Mouse (Mus musculus) right cerebral cortex, postnatal 4 days (tissue): Measurements from ENCODE around the gene Rbp7.
"Not testable (repeated sequence)": the region's sequence is repeated elsewhere in the genome, so short reads cannot be mapped to it uniquely, and the experiment has no call there.

Source experiments
- DNase-seq: peaks from one replicate; pipeline ENCODE4 v3.0.0-alpha.2; 2022

Gene Rbp7

DNA sequence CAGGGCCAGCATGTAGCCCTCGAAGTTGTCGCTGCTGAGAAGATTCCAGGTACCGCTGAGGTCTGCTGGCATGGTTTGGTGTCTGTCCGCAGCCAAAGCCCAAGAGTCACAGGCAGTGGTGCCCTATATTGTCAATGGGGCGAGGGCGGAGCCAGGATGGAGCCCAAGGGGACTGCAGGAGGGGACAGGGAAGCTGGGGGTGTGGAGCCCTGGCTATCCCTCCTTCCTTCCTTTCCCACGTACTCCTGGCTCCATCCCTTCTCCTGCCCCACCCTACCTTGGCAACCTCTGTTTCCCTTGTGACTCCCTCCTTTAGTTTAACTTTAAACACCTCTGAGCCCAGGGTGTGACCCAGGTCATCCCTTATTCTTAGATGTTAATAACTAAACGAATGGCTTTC lies at the start of gene Rbp7:
Gene Rbp7, minus strand, starts transcription at position 100 of the 400 bp plus-strand sequence.
- DNase-seq = no peak

DNA sequence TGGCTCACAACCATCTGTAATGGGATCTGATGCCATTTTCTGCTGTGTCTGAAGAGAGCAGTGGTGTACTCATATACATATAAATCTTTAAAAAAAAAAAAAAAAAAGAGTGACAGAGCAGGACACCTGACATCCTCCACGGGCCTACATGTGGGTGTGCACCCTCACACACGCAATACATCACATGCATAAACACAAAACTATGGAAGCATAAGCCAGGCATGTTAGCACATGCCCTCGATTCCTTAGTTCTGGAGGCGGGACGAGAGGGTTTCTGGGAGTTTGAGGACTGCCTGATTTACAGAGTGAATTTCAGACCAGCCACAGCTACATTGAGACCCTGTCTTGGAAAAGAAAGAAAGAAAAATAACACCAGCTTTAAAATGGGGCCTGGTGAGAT lies 49.6 kb upstream of the Rbp7 start:
- DNase-seq = no peak

DNA sequence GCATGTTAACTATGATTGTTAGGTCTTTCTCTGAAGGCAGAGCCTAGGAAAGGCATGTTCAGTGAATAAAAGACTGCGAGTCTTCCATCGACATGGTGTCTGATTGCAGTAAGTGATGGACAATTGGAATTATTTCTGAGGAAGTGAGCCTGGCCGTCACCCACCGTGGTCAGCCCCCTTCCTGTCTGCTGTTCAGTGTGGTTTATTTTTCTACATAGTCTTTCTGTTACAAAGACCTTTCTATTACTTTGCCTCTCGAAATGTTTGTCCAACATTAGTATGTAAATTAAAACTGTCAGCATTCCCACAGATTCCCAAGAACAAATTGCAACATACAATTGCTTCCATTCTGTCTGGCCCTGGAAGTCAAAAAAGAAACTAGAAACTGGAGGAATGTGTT lies 45.0 kb upstream of the Rbp7 start:
- DNase-seq = no peak

GRCm38 (mm10) chr4:149498901-149499300 lies 44.1 kb upstream of the Rbp7 start:
- DNase-seq = no peak

DNA sequence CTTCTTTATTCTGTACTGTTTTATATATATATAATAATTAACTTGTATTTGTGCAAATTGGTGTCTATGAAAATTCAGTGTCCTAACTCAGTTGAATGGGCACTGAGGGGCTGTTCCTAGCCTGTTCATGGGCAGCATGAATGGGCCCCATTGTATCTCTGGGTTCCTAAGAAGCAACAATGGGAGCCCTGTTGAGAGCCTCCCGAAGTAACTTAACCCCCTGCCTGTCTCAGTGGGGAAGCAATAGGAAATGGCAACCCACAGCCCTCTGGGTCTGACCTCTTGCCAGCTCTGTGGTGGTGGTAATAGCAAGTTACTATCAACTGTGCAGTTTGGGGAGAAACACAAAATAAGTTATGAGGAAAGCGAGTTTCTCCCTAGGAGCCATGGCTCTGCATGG lies 41.8 kb upstream of the Rbp7 start:
- peak; percentile 10 for DNase-seq

DNA sequence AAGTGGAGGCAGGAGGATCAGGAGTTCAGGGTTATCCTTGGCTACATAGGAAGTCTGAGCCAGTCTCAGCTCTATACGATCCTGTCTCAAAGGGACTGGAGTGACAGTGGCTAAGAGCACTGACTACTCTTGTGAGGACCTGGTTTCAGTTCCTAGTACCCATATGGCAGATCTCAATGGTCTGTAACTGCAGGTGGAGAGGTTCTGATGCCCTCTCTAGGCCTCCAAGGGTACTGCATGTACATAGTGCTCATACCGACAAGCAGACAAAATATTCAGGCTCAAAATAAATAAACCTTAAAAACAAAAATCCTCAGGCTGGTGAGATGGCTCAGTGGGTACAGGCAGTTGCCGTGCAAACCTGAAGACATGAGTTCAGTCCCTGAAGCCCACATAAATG lies 36.4 kb upstream of the Rbp7 start:
- no peak for DNase-seq

DNA sequence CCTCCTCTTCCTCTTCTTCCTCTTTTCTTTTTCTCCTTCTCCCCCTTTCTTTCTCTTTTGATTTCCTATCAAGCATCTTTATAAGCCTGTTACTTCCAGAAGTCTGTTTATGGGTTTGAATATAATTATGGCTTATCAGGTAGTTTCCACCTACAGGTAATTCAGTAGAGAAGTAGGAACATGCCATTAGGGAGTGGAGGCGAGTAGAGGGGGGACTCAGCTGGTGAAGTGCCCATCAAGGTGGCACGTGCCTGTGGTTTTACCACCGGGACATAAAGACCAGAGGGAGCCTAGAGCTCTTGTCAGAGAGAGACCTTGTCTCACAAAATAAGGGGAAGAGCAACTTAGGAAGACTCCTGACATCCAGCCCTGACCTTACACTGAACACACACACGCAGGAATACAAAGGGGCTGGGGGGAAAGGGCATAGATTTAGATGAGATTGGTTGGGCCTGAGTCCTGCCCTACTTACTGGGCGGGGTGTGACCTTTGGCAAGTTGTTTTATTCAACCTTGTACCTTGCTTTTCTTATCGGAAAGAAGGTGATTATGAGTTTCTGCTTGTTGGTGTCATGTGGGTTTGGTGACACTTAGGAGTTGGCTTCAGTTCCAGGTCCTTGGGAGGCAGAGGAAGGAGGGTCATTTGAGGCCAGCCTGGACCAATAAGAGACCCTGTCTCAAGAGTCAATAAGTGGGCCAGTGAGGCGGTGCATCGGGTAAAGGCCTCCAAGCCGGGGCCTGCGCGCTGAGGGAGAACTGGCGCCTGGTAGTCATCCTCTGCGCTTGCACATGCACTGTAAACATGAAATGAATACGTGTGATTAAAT lies 34.9 kb upstream of the Rbp7 start:
- DNase-seq = no peak

GRCm38 (mm10) chr4:149487729-149488128 lies 33.0 kb upstream of the Rbp7 start:
- DNase-seq = no peak

- no peak for DNase-seq
These were observed 31.0 kb upstream of the Rbp7 start for GRCm38 (mm10) chr4:149485825-149486206.

DNA sequence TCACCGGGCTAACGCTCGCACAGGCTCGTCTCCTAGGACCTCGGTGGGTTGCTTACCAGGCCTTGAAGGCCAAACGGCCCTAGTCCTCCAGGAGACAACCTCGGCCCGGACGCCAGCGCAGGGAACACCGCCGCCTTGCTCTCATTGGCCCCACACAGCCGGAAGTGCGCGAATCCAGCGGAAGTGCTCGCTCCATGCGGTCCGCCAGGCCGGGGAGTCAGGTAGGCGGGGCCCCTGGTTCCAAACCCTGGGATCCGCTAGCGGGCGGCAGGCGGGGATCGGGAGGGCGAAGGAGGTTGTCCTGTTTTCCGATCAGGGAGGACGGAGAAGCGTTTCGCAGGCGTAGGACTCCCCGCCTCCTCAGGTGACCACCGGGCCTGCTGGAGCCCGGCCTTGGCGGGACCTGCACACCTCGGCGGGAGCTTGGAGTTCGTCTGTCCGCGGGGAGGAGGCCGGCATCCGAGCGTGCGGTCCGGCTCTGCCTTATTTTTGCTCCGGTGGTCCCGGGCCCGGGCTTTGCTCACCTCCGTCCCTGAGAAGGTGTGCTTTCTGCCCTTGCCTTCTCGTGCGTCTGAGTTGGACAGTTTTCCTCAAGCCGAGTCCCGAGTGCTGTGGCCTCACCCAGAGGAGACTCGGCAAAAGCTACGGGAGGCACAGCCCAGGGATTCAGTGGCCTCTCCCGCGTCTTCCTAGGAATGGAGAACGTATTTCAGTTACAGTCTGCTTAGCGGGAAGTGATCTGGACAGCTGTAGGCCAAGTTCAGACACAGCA lies 30.5 kb upstream of the Rbp7 start, which contains the start of the genes Nmnat1 and Lzic:
Gene Nmnat1, minus strand, starts transcription at position 150 of the 772 bp plus-strand sequence.
Gene Lzic, plus strand, starts transcription at position 177 of the 772 bp plus-strand sequence.
- DNase-seq = peak; percentile 94

- no peak for DNase-seq
These were observed 29.8 kb upstream of the Rbp7 start for GRCm38 (mm10) chr4:149484566-149484965.

DNA sequence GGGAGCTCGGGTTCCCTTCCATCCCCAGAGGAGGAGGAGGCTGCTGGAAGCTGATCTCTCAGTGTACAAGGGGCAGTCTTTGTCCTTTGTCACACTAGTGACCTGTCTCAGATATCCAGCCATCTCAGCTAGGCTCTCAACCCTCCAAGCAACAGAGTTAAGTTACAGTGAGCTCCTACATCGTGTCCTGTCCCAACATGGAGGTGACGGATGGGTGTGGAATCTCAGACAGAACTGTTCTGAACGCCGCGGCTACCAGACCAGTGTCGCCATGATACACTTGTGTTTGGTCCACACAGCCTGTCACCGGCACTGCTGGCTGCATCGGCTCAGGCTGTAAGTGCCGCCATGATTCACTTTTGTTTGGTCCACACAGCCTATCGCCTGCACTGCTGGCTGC lies 22.3 kb upstream of the Rbp7 start, which contains the start of gene Tmem274:
Gene Tmem274, plus strand, starts transcription at position 301 of the 400 bp plus-strand sequence.
- no peak for DNase-seq

DNA sequence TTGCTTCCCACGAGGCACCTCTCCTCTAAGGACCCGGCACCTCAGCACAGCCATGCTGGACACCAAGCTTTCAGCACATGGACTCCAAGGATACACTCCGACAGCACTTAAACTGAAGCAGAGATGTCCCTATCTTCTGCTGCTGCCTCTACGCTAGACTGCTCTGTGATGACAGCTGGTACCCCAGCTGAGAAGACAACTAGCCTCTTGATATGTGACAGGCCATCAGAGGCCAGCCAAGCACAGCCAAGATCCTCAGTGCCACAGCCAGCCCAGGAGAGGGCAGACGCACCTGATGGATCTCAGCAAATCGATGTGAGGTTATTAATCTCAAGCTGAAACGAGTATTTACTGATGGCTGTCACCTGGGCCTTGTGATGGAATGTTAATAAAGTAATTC lies 20.3 kb upstream of the Rbp7 start:
- no peak for DNase-seq

- DNase-seq = no peak
These were observed 14.8 kb upstream of the Rbp7 start for GRCm38 (mm10) chr4:149469557-149469956.

DNA sequence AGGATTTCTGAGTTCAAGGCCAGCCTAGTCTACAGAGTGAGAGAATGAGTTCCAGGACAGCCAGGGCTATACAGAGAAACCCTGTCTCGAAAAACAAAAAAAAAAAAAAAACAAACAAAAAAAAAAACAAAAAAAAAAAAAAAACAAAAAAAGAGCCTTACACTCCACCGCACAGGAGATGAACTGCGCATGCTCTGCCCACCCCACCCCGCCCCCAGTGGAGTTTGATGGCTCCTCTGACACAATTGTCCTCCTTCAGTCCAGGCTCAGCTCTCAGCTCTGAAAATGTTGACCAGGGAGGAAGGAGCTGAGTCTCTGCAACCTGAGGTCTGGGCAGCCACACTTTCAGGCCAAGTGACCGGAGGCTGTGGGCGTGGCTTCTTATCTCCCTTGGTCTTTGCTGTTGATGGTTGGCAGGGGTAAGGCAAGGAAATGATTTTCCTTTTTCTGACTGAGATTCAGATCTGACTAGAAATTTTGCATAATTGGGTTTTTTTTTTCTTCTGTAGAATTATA lies 8.7 kb upstream of the Rbp7 start:
- no peak for DNase-seq

DNA sequence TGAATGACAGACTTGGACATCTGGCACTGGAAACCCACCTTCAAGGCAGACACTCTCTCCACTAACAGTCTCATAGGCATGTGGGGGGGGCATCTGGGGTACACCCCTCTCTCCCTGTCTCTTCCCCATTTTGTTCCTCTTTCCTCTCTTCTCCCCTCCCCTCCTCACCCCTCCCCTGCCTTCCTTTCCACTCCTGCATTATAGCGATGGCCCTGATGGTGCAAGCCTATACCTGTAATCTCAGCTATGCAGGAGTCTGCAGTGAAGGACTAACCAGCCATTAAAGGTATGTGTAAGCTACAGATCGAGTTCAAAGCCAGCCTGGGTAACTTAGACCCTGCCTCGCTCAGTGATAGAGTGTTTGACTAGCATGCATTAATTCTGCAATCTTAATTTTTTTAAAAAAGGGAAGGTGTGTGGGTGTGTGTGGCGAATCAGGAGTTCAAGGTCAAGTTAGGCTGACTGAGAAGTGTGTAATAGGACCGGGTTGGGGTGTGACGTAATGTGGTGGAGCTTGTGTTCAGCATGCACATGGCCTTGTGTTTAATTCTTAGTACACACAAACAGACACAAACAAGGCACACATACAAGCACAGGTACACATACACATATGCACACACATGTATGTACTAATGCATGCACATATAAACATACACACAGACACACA lies 7.7 kb upstream of the Rbp7 start:
- DNase-seq = no peak

GRCm38 (mm10) chr4:149461579-149462304 lies 7.0 kb upstream of the Rbp7 start:
- DNase-seq = no peak

DNA sequence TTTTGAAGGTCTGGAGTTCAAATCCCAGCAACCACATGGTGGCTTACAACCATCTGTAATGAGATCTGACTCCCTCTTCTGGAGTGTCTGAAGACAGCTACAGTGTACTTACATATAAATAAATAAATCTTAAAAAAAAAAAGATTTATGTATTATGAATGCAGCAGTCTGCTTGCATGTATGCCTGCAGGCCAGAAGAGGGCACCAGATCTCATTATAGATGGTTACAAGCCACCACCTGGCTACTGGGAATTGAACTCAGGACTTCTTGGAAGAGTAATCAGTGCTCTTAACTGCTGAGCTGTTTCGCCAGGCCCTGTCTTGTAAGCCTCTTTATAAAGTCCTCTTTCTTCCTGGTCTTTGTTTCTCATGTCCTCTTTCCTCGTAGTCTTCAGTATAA lies 5.7 kb upstream of the Rbp7 start:
- not testable (repeated sequence) for DNase-seq

DNA sequence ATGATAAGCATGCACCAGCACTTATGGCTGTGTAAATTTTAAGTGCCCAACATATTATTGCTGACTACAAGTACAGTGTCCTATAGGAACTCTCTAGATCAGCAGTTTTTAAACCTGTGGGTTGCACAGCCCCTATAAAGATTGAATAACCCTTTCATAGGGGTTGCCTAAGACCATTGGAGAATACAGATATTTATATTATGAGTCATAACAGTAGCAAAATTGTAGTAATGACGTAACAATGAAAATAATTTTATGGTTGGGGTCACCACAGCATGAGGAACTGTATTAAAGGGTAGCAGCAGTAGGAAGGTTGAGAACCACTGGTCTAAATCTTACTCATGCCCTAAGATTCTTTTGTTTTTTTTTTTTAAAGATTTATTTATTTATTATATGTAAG lies 4.6 kb upstream of the Rbp7 start:
- DNase-seq = no peak

GRCm38 (mm10) chr4:149458526-149458925 lies 3.7 kb upstream of the Rbp7 start:
- no peak for DNase-seq

DNA sequence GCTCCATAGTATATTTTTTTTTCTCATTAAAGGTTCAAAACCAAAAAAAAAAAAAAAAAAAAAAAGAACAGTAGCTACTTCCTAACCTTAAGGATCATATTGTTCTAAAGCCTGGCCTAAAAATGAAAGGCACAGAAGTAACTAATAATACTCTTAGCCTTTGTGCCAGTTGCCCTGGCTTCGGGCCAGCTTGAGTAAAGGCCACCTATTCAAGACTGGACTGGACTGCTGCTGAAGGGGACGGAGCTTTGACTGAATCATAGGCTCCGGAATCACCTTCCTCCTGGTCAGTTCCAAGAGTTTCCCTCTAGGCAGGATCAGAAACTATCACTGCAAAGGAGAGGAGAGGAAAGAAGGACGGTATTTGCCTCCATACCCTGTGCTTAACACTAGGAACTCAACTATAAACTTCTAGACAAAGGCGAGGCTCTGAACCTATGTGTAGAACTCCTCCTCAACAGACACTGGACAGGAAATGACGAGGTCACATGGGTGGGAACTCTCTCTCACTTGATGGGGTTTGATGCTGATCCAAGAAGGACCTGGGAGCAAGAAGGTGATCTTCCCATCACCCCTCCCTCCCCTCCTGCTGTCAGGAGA lies 3.2 kb upstream of the Rbp7 start:
- no peak for DNase-seq

DNA sequence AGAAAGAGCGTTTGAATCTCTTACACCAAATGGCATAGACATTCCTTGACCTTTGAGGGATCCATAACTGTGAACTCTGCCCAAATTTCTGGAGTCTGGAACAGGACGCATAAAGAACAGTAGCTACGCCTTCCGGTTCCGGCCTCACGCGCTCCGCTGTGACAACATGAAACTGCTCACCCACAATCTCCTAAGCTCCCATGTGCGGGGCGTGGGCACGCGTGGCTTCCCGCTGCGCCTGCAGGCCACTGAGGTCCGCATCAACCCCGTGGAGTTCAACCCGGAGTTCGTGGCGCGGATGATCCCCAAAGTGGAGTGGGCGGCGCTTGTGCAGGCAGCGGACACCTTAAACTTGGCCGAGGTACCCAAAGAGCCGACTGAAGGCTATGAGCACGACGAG lies 2.4 kb upstream of the Rbp7 start:
- DNase-seq = not testable (repeated sequence)
